8 mouse cellular contexts compared by ENCODE assay signal in genomic region chrX:42151903-42152369, GRCm38 (mm10). TPM values are rescaled to one million over a fixed set of nuclear protein-coding genes. Genes with fewer than 3 reads are reported as not detected.
DNase-seq lines count a peak whose midpoint lies in the region; ATAC-seq and TF ChIP-seq lines count a peak whose summit lies in the region.

No protein-coding gene starts in this region.

- no peaks in the 10 kb centered on the region for H3K27me3 ChIP-seq in E14TG2a.4 (ENCODE audit: insufficient read depth, low read length)
- H3K27me3 ChIP-seq in forebrain, embryonic 13.5 days, result no peaks in the 10 kb centered on the region
- no peaks in the 10 kb centered on the region for H3K27me3 ChIP-seq in heart, postnatal 0 days (ENCODE audit: control insufficient read depth, insufficient read depth, low read length)
- no peaks in the 10 kb centered on the region for H3K27me3 ChIP-seq in neural tube, embryonic 15.5 days (replicated peaks)

- no peaks in the 10 kb centered on the region for H3K9me3 ChIP-seq in E14TG2a.4 (ENCODE audit: low read length)
- no peaks in the 10 kb centered on the region for H3K9me3 ChIP-seq in forebrain, embryonic 13.5 days (replicated peaks)
- H3K9me3 ChIP-seq in heart, postnatal 0 days (replicated peaks; ENCODE audit: control insufficient read depth, low read length), result no peaks in the 10 kb centered on the region
- H3K9me3 ChIP-seq in neural tube, embryonic 15.5 days (replicated peaks), result no peaks in the 10 kb centered on the region

- H3K36me3 ChIP-seq in E14TG2a.4 (ENCODE audit: insufficient read depth, low read length), result no peaks in the 10 kb centered on the region
- H3K36me3 ChIP-seq in forebrain, embryonic 13.5 days (ENCODE audit: poor library complexity, severe bottlenecking), result no peaks in the 10 kb centered on the region
- H3K36me3 ChIP-seq in heart, postnatal 0 days (replicated peaks; ENCODE audit: control insufficient read depth, insufficient read depth, low read length), result no peaks in the 10 kb centered on the region
- H3K36me3 ChIP-seq in neural tube, embryonic 15.5 days, result no peaks in the 10 kb centered on the region

- 13% methylated on average over 17 of the region's 17 CpGs for WGBS in forebrain, embryonic 13.5 days
- 11% methylated on average over 17 of the region's 17 CpGs for WGBS in heart, postnatal 0 days
- WGBS in neural tube, embryonic 15.5 days, result 8% methylated on average over 17 of the region's 17 CpGs

- peak overlapping the region; percentile 76 for H3K4me3 ChIP-seq in E14TG2a.4 (replicated peaks; ENCODE audit: low read length)
- peak overlapping the region; percentile 56 for H3K4me3 ChIP-seq in forebrain, embryonic 13.5 days
- peak overlapping the region; percentile 53 for H3K4me3 ChIP-seq in heart, postnatal 0 days (ENCODE audit: low read depth, low read length)
- peak overlapping the region; percentile 55 for H3K4me3 ChIP-seq in neural tube, embryonic 15.5 days (replicated peaks)

- peak overlapping the region; percentile 67 for H3K9ac ChIP-seq in forebrain, embryonic 13.5 days
- H3K9ac ChIP-seq in heart, postnatal 0 days (replicated peaks; ENCODE audit: low read depth, low read length), result peak overlapping the region; percentile 62
- peak overlapping the region; percentile 43 for H3K9ac ChIP-seq in neural tube, embryonic 15.5 days (replicated peaks)

- H3K27ac ChIP-seq in forebrain, embryonic 13.5 days, result peak overlapping the region; percentile 99
- H3K27ac ChIP-seq in heart, postnatal 0 days (ENCODE audit: low read depth), result peak overlapping the region; percentile 100
- peak overlapping the region; percentile 98 for H3K27ac ChIP-seq in neural tube, embryonic 15.5 days (replicated peaks)

- DNase-seq in heart, postnatal 0 days (ENCODE audit: low spot score), result peak; percentile 91
- DNase-seq in kidney, postnatal 4 days, result peak; percentile 83 to 90
- DNase-seq in lung, adult 18-20 months, result peak; percentile 88 to 91
- DNase-seq in testis, postnatal 14 days (ENCODE audit: low spot score), result peak; percentile 77

- peaks cover 17% of the 10 kb centered on the region for H3K4me1 ChIP-seq in E14TG2a.4 (replicated peaks; ENCODE audit: low read depth, low read length)
- H3K4me1 ChIP-seq in forebrain, embryonic 13.5 days, result peaks cover 5% of the 10 kb centered on the region; the same call in 1 of the 2 replicates
- peaks cover 6% of the 10 kb centered on the region; the same call in 1 of the 2 replicates for H3K4me1 ChIP-seq in heart, postnatal 0 days (ENCODE audit: control insufficient read depth, insufficient read depth)
- 0 out of 2 replicates have a peak, but pooled peaks cover 5% of the 10 kb centered on the region for H3K4me1 ChIP-seq in neural tube, embryonic 15.5 days

- ATAC-seq in cerebellum, adult (ENCODE audit: insufficient number of reproducible peaks, low FRiP score, low TSS enrichment), result peak; percentile 85
- peak; percentile 62 for ATAC-seq in forebrain, embryonic 13.5 days
- peak; percentile 74 for ATAC-seq in heart, postnatal 0 days (ENCODE audit: insufficient read depth, low read depth)
- peak; percentile 16; the same call in 1 of the 2 replicates for ATAC-seq in neural tube, embryonic 15.5 days (ENCODE audit: low FRiP score)

- no peak for TF ChIP-seq EP300 in heart, postnatal 0 days (IDR thresholded peaks at IDR 0.05; ENCODE audit: low read depth)

- no peak for TF ChIP-seq CTCF in E14TG2a.4 (conservative IDR thresholded peaks at IDR 0.05; ENCODE audit: low read length)
- no peak for TF ChIP-seq CTCF in heart, postnatal 0 days (IDR thresholded peaks at IDR 0.05; ENCODE audit: low read depth)

- H3K4me2 ChIP-seq in forebrain, embryonic 13.5 days, result peak overlapping the region; percentile 57
- peak overlapping the region; percentile 57 for H3K4me2 ChIP-seq in heart, postnatal 0 days (ENCODE audit: low read depth, low read length)
- peak overlapping the region; percentile 53 for H3K4me2 ChIP-seq in neural tube, embryonic 15.5 days

RNA-seq across cellular contexts. Expression of gene Stag2, which starts 2.8 kb away (rescaled TPM):
- 41.0 and 45.0 TPM in 2 replicates for polyA plus RNA-seq in forebrain, embryonic 13.5 days (2015; fragmentation: Nextera tagmentation; extraction: Ambion mirVana)
- total RNA-seq in heart, postnatal 0 days (2014; rRNA removed; ENCODE audit: low replicate concordance), result 47.1 and 48.2 TPM in 2 replicates
- 20.4 TPM in 2 replicates for polyA plus RNA-seq in heart, postnatal 0 days (2015; fragmentation: Nextera tagmentation; extraction: Ambion mirVana)
- 17.0 and 20.5 TPM in 2 replicates for polyA plus RNA-seq in neural tube, embryonic 15.5 days (2015; fragmentation: Nextera tagmentation; extraction: Ambion mirVana)

Comparison
In these comparisons a context has a peak if more than half of its experiments do, and no peak if none do; other contexts are left out.
1. Peak in every context shown above with its lines: DNase-seq, ATAC-seq, H3K4me3 ChIP-seq and H3K27ac ChIP-seq.
2. ATAC-seq: peak in every context shown above with its lines; median percentile 85 in cerebellum, adult; 74 in heart, postnatal 0 days; 62 in forebrain, embryonic 13.5 days; 16 in neural tube, embryonic 15.5 days.